Mouse (Mus musculus): ENCODE measurements at regions not wholly inside any gene's neighbourhood (a gene's known extent, or its start where the extent isn't known, plus 50 kb on each side); places are given as distances from the start of the nearest gene placed in this dataset.
"Not testable (repeated sequence)": the region's sequence is repeated elsewhere in the genome, so short reads cannot be mapped to it uniquely, and the experiment has no call there.

DNA sequence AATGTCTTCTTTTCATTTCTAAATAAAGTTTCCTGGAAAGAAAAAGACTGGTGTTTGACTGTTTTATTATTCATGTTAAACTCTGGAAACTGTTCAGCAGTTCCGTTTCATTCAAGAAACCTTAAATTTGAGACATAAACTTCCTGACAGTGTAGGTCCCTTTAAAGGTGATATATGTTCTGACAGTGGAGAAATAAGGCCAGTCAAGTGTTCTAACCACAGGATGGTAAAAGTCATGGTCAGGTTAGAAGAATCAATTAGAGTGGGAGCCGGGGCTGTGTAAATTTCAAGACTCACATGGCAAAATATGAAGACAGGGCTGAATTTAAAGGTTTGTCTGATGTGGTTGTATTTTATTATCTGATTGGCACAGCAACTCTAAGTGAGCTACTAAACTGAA, 593.9 kb upstream of the Brinp1 start:
- H3K27ac ChIP-seq = no peak overlapping the region
- no peak for ATAC-seq (ENCODE audit: low FRiP score, low read depth)

DNA sequence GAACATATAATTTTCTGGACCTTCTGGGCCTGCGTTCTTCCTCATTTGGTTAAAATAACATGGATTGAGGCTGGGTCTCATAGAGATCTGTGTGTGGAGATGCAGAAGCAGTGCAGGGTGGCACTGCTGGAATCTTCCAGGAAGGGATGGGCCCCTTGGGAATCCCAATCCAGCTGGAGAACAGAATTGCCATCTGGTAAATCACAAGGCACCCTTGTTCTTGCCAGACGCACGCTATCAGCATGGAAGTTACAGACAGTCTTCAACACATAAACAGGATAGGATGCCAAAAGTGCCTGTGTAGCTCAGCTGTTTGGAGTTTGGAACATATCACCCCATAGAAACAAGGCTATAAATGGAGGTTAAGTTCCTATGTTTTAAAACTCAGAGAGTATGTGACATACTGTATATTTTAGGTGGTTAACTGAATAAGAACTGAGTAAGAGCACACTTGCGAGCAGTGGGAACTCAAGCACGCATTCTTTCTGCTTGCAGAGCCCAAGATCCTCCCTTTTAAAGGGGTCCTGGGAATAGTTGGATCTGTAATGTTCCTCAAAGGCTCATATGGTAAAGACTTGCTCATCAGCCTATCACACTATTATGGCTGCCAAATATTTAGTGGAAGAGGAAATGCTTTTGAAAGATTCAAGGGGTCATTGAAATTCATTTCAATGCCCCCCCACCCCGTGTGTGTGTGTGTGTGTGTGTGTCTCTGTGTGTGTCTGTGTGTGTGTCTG, 584.1 kb upstream of the Brinp1 start:
- Histone ChIP-seq H3K4me1 (no peaks in the 10 kb centered on the region), H3K4me3 (no peak overlapping the region), H3K9ac (no peak overlapping the region), H3K9me3 (no peaks in the 10 kb centered on the region), H3K27ac (no peak overlapping the region), H3K27me3 (no peaks in the 10 kb centered on the region), H3K4me2 (replicated peaks) (no peak overlapping the region), H3K36me3 (no peaks in the 10 kb centered on the region)
- WGBS = 65% methylated on average over 6 of the region's 6 CpGs
- ATAC-seq (ENCODE audit: low FRiP score, low read depth) = 0 out of 2 replicates have a peak, but pooled peaks have one; percentile 32

More for the DNA sequence above, 593.9 kb upstream of the Brinp1 start:
- Histone ChIP-seq H3K36me3 (no peaks in the 10 kb centered on the region), H3K4me2 (replicated peaks) (no peak overlapping the region), H3K4me1 (no peaks in the 10 kb centered on the region), H3K9me3 (no peaks in the 10 kb centered on the region), H3K27me3 (no peaks in the 10 kb centered on the region), H3K4me3 (no peak overlapping the region), H3K9ac (no peak overlapping the region)
- 57% methylated on average over 2 of the region's 2 CpGs for WGBS

DNA sequence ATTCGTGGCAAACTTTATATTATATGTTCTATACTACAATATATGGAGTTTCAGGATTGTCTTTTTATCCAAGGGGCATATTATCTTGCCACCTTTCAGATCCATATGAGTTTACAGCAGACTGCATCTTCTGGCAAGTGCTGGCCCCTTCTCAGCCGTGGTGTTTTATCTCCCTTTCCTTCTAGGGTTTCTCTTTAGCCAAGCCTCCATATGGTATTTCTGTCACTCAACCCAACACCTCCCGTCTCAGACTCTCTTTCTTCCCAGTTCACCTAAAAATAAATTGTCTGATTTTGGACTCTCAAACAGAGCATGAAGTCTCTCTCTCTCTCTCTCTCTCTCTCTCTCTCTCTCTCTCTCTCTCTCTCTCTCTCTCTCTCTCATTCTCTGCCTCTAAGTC, 578.9 kb upstream of the Brinp1 start:
- Histone ChIP-seq H3K36me3 (no peaks in the 10 kb centered on the region), H3K27me3 (no peaks in the 10 kb centered on the region), H3K9me3 (no peaks in the 10 kb centered on the region), H3K4me1 (no peaks in the 10 kb centered on the region), H3K9ac (no peak overlapping the region), H3K27ac (no peak overlapping the region), H3K4me2 (replicated peaks) (no peak overlapping the region), H3K4me3 (no peak overlapping the region)
- WGBS = 64% methylated on average over 3 of the region's 3 CpGs
- ATAC-seq (ENCODE audit: low FRiP score, low read depth) = no peak

DNA sequence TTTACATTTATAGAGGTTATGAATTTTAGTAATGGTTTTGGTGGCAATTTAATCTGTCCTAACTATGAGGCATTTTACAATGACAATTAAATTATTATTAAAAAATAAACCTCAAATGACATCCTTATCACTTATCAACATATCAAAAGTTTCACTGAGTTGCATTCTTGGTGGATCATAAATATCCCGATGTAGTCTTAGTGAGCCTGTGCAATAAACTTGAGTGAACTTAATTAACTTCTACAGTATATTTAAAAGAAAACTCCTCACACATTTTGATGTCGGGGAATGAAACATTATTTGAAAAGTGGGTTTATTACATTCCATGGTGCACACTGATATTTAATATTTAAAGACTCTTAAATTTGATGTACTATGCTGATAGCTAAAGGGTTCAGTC, 568.9 kb upstream of the Brinp1 start:
- ATAC-seq (ENCODE audit: low FRiP score, low read depth) = no peak
- Histone ChIP-seq H3K4me2 (replicated peaks) (no peak overlapping the region), H3K4me1 (no peaks in the 10 kb centered on the region), H3K36me3 (no peaks in the 10 kb centered on the region), H3K9ac (no peak overlapping the region), H3K9me3 (no peaks in the 10 kb centered on the region), H3K4me3 (no peak overlapping the region), H3K27me3 (no peaks in the 10 kb centered on the region), H3K27ac (no peak overlapping the region)
- 66% methylated on average over 2 of the region's 2 CpGs for WGBS

DNA sequence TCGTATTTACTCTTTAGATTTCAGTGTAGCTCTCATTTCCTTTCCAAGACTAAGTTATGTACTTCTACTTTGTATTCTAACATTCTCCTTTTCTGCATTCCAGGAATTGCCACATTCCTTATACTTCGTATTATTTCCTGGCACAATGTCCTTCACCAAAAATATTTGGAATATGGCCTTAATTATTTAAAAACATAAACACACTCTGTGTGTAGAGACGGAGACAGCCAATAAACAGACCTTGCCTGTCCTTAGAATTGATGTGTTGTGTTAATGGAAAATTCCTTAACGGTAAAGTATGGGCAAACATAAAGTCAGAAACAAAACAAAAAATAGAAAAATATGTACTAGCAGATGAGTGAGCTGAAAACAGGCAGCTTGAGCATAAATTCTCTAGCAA, 554.1 kb upstream of the Brinp1 start:
- H3K4me2 ChIP-seq (replicated peaks) = no peak overlapping the region
- no peak overlapping the region for H3K4me3 ChIP-seq
- H3K27ac ChIP-seq = no peak overlapping the region
- no peaks in the 10 kb centered on the region for H3K4me1 ChIP-seq
- WGBS = 63% methylated on average over 4 of the region's 4 CpGs
- H3K27me3 ChIP-seq = no peaks in the 10 kb centered on the region
- H3K36me3 ChIP-seq = no peaks in the 10 kb centered on the region
- H3K9ac ChIP-seq = no peak overlapping the region
- ATAC-seq (ENCODE audit: low FRiP score, low read depth) = no peak
- H3K9me3 ChIP-seq = no peaks in the 10 kb centered on the region

DNA sequence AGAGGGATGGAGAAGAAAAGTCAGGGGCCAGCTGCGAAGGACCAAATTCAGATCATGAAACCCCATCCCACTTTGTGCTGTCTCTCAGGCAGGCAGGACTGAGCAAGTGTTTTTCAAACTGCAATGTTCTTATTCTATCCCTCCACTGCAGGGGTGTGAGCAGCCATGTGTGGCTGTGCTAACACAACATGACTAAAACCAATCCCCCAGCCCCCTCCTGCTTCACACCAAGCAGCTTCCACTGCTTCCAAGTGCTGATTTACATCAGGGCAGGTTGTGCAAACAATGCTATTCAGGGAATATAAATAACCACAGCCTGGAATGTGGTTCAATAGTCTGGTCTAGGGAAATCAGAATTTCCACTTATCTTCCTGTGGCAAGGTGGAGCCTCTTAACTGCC, 517.0 kb upstream of the Brinp1 start:
- H3K27ac ChIP-seq = no peak overlapping the region

DNA sequence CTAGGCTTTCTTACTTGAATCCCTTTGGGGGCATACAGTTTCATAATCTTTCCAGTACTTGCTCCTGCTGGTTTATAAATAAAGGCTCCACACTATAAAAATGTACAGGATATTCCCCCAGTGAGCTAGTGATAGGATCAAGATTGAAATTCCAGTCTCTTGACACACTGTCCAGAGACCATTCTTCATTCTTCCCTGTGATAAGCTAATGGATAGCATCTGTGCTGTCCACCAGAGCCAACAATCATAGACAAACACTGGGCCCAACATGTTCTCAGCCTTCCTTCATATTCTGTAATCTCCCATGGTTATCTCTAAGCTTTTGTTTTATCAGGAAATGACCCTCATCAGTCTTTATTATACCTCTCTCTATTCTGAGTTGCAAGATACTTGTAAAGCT, 505.8 kb upstream of the Brinp1 start:
- ATAC-seq (ENCODE audit: low FRiP score, low read depth) = peak; percentile 61; the same call in 1 of the 2 replicates
- Histone ChIP-seq H3K9me3 (no peaks in the 10 kb centered on the region), H3K9ac (no peak overlapping the region), H3K4me3 (no peak overlapping the region), H3K4me1 (no peaks in the 10 kb centered on the region), H3K36me3 (no peaks in the 10 kb centered on the region), H3K27ac (no peak overlapping the region), H3K27me3 (no peaks in the 10 kb centered on the region), H3K4me2 (replicated peaks) (no peak overlapping the region)

More for the DNA sequence above, 517.0 kb upstream of the Brinp1 start:
- WGBS = 81% methylated on average over 1 of the region's 1 CpGs
- no peaks in the 10 kb centered on the region for H3K4me1 ChIP-seq
- ATAC-seq (ENCODE audit: low FRiP score, low read depth) = no peak
- no peaks in the 10 kb centered on the region for H3K36me3 ChIP-seq
- H3K4me3 ChIP-seq = no peak overlapping the region
- no peaks in the 10 kb centered on the region for H3K27me3 ChIP-seq
- H3K9me3 ChIP-seq = no peaks in the 10 kb centered on the region
- no peak overlapping the region for H3K4me2 ChIP-seq (replicated peaks)
- no peak overlapping the region for H3K9ac ChIP-seq

DNA sequence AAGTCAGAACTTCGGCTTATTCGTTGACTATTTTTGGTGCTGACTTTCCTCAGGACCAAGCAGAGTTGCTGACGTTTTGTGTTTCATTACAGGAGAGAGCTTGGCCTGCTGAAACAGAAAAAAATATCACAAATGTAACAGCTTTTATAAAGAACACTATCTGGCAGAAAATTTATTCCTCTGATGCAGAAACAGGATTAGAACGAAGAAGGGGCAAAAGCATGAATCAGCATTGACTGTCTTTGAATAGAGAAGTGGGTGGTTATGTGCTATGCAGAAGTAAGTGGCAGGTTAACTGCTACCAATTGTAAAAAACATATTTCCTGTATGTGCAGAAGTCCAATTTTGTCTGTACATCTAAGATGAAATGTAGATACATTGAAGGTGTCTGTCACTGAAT, 502.2 kb upstream of the Brinp1 start:
- 82% methylated on average over 4 of the region's 4 CpGs for WGBS
- H3K36me3 ChIP-seq = no peaks in the 10 kb centered on the region

DNA sequence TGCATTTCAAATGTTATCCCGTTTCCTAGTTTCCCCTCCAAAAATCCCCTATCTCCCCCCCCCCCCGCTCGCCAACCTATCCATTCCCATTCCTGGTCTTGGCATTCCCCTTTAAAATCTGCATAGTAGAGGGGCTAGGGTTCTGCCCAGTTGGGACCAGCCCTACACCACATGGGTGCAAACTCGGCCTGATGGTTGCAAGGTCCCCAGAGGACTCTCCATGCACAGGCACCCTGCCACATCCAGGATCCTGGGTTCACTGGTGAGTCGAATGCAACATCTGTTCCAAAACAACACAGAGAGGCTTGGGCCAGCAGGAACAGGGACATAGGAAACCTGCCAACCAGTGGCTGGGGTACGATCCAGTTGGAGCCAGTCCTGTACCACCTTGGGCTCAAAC, 492.0 kb upstream of the Brinp1 start:
- no peaks in the 10 kb centered on the region for H3K27me3 ChIP-seq
- no peak for ATAC-seq (ENCODE audit: low FRiP score, low read depth)

More for the DNA sequence above, 502.2 kb upstream of the Brinp1 start:
- Histone ChIP-seq H3K27ac (no peak overlapping the region), H3K4me3 (no peak overlapping the region), H3K27me3 (no peaks in the 10 kb centered on the region), H3K4me2 (replicated peaks) (no peak overlapping the region), H3K4me1 (no peaks in the 10 kb centered on the region), H3K9ac (no peak overlapping the region), H3K9me3 (no peaks in the 10 kb centered on the region)
- no peak for ATAC-seq (ENCODE audit: low FRiP score, low read depth)

DNA sequence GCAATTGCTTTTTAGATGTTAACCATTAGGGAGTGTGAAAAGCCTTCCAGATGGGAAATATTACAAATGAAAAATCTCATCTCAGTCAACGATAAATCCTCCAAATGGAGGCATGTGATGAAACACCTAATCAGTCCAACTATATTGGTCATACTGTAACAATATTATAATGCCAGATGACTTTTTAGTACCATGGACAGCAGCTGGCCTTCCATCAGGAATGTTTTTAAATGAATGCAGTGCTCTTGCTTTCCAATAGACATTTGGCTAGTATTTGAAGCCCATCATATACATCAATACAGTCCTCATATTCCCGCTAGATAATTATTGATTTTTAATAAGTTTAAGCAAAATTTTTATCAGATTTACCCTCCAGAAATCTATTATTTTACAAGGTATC, 489.8 kb upstream of the Brinp1 start:
- Histone ChIP-seq H3K4me3 (no peak overlapping the region), H3K27ac (no peak overlapping the region), H3K27me3 (no peaks in the 10 kb centered on the region), H3K4me1 (no peaks in the 10 kb centered on the region), H3K9ac (no peak overlapping the region), H3K4me2 (replicated peaks) (no peak overlapping the region), H3K36me3 (no peaks in the 10 kb centered on the region), H3K9me3 (no peaks in the 10 kb centered on the region)
- no peak for ATAC-seq (ENCODE audit: low FRiP score, low read depth)
- WGBS = 73% methylated on average over 2 of the region's 2 CpGs

More for the DNA sequence above, 492.0 kb upstream of the Brinp1 start:
- WGBS = 84% methylated on average over 6 of the region's 6 CpGs
- no peaks in the 10 kb centered on the region for H3K36me3 ChIP-seq
- no peaks in the 10 kb centered on the region for H3K9me3 ChIP-seq
- H3K9ac ChIP-seq = no peak overlapping the region
- no peak overlapping the region for H3K4me2 ChIP-seq (replicated peaks)
- H3K4me1 ChIP-seq = no peaks in the 10 kb centered on the region
- H3K4me3 ChIP-seq = no peak overlapping the region
- H3K27ac ChIP-seq = no peak overlapping the region

DNA sequence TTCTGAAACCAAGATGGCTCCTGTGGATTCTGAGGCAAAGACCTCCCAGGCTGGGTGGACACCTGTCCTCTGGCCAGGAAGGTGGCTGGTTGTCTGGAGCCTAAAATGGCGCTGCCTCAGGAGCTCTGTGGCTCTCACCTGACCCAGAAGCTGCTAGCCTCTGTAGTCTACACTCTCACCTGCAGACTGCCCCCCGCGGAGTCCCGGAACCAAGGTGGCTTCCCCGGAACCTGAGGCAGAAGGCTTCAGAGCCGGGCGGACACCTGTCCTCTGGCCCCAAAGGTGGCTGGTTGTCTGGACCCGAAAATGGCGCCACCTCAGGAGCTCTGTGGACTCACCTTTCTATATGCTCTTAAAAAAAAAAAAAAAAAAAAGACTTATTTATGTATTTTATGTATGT, 481.2 kb upstream of the Brinp1 start:
- H3K4me2 ChIP-seq (replicated peaks) = no peak overlapping the region
- H3K36me3 ChIP-seq = no peaks in the 10 kb centered on the region
- H3K9ac ChIP-seq = no peak overlapping the region
- 89% methylated on average over 9 of the region's 9 CpGs for WGBS
- no peaks in the 10 kb centered on the region for H3K9me3 ChIP-seq
- H3K27ac ChIP-seq = no peak overlapping the region
- no peaks in the 10 kb centered on the region for H3K27me3 ChIP-seq
- ATAC-seq (ENCODE audit: low FRiP score, low read depth) = no peak
- no peak overlapping the region for H3K4me3 ChIP-seq
- H3K4me1 ChIP-seq = no peaks in the 10 kb centered on the region

DNA sequence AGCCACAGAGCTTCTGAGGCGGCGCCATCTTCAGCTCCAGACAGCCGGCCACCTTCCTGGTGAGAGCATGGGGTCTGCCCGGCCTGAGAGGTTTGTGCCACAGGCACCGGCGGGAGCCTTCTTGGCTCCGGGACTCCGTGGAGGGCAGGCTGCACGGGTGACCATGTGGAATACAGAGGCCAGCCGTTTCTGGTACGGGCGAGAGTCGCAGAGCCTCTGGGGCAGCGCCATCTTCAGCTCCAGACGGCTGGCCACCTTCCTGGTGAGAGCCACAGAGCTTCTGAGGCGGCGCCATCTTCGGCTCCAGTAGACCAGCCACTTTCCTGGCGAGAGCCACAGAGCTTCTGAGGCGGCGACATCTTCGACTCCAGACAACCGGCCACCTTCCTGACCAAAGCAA, 456.2 kb upstream of the Brinp1 start:
- H3K36me3 ChIP-seq; H3K4me2 ChIP-seq (replicated peaks); ATAC-seq (ENCODE audit: low FRiP score, low read depth); H3K4me3 ChIP-seq; H3K27ac ChIP-seq; H3K9ac ChIP-seq; H3K27me3 ChIP-seq; H3K4me1 ChIP-seq; H3K9me3 ChIP-seq: not testable (repeated sequence)
- WGBS = 94% methylated on average over 23 of the region's 23 CpGs

DNA sequence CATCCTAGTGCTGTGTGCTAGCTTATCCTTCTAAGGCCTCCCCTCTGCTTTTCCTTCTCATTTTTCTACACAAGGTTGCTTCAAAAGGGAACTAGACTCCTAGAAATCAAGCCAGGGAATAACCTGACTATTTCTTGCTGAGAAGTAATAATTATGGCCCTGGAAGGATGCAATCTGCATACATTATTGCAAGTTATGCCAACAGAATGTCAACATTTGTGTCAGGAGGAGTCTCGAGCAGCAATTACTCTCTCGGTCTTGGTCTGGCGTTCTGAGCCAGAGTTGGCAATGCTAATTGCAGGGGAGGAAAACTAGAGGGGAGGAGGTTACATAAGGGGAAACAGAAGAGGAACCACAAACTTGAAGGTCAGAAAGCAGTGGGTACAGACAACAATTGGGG, 441.3 kb upstream of the Brinp1 start:
- 65% methylated on average over 3 of the region's 3 CpGs for WGBS
- H3K27ac ChIP-seq = no peak overlapping the region
- H3K9me3 ChIP-seq = no peaks in the 10 kb centered on the region
- no peak for ATAC-seq (ENCODE audit: low FRiP score, low read depth)
- no peaks in the 10 kb centered on the region for H3K36me3 ChIP-seq
- H3K4me2 ChIP-seq (replicated peaks) = no peak overlapping the region
- H3K4me1 ChIP-seq = no peaks in the 10 kb centered on the region
- no peak overlapping the region for H3K9ac ChIP-seq
- no peak overlapping the region for H3K4me3 ChIP-seq
- H3K27me3 ChIP-seq = no peaks in the 10 kb centered on the region
